Mouse (Mus musculus) lung, adult 2 months (tissue): ENCODE measurements at regions not wholly inside any gene's neighbourhood (a gene's known extent, or its start where the extent isn't known, plus 50 kb on each side); places are given as distances from the start of the nearest gene placed in this dataset.

Source experiments
- CTCF ChIP-seq: fragments of 200-500 bp; IDR thresholded peaks from 2 replicates; pipeline ENCODE4 v1.5.1; 2011; ENCODE audit warnings: mild to moderate bottlenecking, low read length, control low read depth; ENCODE audit not compliant: insufficient read depth
- POLR2A ChIP-seq: fragments of 200-500 bp; IDR thresholded peaks from 2 replicates; pipeline ENCODE4 v1.6.1; 2011; ENCODE audit warnings: low read depth, mild to moderate bottlenecking, control low read depth, low read length, borderline replicate concordance; ENCODE audit errors: extremely low read depth

DNA sequence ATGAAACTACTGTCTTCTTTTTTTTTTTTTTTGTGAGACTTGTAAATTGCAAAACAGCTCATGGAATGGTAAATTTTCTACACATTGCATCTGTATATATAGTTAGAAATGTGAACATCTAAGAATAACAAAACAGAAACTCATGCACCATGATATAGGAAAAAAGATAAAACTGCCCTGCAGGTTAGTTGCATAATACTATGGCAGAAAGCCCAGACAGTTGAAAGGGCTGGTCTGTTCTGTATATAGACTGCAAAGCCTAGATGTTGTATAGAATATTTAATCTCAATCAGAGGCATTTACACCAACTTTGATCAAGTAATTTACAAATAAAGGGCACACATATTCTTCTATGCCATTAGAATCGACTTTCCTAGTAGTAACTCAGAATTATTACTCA, 120.7 kb upstream of the Cst10 start:
- no peak for TF ChIP-seq CTCF
- no peak for TF ChIP-seq POLR2A
